Mouse (Mus musculus): ENCODE measurements around the gene Cxcl9. TPM values are rescaled to one million over a fixed set of nuclear protein-coding genes. Genes with fewer than 3 reads are reported as not detected.

Cxcl9 gene
- total RNA-seq (2023; ENCODE audit: inconsistent age) = 0.35 to 0.66 TPM (median 0.39 TPM) in 3 of 4 replicates, not detected in the other

DNA sequence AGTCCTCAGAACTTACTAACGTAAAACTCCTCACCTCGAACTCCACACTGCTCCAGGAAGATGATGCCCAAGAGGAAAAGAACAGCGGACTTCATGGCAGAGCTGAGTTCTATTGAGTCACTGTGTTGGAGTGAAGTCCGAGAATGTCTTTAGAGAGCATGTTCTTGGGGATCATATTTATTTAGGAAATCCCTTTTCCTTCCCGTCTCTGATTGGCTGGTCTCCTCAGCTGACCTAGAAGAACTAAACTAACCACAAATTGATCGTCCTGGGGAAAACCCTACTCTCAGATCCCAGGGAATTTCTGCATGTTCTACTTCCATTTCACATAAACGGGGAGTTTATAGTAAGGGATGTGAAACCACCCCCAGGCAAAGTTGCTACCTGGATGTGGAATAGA lies at the start of gene Cxcl9:
Gene Cxcl9 (minus strand): TSS at position 151 of the 400 bp plus-strand sequence.

DNA sequence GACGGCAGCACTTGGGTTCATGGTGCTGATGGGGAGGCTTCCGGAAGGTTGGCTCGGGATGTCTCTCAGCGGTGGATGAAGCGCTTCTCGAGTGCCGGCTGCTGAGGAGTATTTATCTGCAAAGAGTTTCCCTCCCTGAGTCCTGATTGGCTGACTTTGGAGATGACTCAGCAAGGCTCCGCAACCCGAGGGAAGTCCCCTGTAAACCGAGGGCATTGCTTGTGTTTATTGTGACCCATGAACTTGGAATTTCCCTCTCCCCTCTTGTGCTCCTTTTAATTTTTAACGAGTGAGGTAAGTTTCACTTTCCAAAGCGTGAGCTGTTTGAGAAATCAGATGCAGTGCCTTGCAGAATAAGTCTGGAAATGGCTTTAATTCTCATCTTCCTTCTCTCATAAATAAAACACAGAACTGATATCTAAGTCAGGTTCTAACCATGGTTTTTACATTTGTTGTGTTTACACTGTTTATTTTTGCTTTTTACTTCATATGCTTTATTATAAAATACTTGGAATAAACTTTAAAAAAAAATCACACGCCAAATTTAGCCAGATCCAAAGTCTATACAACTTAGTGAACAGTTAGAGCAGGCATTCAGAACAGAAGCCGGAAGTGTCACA lies 21.0 kb upstream of the Cxcl9 start, which contains the start of gene Cxcl10:
Gene Cxcl10 (minus strand): TSS at position 96 of the 620 bp plus-strand sequence.

DNA sequence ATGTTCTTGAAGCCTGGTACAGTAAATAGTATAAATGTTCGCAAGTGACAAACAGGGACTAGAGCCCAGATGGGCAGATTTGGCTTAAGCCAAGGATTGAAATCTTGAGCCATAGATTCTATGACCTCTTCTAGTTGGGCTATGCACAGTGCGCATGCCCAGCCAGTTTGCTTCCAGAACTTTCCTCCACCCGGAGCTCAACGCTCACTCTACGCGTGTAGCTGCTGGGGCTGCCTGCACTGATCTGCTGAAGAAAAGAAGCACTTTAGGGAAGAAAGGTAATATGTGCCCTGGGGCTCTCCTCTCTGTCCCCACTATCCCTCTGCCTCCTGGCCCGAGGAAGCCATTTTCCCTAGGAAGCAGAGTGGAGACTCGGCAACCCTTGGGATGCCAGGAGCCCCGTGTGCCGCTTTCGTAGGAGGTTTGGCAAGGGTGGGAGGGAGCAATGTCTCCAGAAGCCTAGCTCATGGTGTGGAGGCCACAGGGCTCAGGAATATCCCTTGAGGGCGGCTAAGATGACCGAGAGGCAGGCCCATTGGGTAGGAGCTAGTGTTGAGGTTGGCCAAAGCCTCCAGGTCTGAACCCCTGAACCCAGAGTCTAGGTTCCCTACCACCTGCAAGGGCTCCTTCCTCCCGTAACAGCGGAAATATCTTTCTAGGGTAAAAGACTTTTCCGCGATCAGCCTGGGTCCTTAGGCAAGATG lies 3.9 kb upstream of the Cxcl9 start, which contains the start of gene Art3:
Gene Art3 (plus strand): TSS at position 193 of the 704 bp plus-strand sequence.

DNA sequence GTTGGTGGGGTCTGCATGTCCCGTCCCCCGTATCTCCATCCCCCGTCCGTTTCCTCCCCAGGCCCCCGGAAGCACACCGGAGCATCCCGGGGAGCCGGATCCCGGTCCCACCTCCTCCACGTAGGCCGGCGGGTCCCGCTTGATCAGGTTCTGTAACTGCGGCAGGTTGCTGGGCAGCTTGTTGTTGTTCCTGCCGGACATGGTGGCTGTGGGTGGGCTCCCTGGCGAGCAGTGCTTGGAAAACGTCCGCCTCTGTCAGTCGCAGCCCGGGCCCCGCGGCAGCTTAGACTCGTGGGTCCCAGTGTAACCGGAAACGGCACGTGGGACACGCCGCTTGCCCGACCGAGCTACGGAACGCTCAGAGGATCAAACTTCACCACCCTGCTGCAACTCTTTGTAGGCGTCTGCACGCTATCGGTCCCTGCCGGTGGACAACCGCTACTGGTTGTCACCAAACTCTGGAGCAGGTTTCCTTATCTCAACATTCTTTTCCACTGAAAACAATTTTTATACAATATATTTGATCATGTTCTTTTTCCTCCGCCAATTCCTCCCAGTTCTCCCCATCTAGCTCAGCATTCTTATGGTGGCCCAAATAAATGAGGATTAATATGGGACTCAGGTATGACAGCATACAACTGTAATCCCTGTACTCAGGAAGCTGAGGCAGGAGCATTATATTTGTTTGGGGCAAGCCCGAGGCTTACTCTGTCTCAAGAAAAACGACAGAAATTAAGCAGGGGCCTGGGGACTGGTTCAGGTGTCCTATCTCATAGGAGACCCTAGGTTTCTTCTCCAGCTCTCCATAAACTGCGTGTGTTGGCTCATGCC lies 18.0 kb downstream of the Cxcl9 start, which contains the start of gene Sdad1:
Gene Sdad1 (minus strand): TSS at position 799 of the 831 bp plus-strand sequence.

DNA sequence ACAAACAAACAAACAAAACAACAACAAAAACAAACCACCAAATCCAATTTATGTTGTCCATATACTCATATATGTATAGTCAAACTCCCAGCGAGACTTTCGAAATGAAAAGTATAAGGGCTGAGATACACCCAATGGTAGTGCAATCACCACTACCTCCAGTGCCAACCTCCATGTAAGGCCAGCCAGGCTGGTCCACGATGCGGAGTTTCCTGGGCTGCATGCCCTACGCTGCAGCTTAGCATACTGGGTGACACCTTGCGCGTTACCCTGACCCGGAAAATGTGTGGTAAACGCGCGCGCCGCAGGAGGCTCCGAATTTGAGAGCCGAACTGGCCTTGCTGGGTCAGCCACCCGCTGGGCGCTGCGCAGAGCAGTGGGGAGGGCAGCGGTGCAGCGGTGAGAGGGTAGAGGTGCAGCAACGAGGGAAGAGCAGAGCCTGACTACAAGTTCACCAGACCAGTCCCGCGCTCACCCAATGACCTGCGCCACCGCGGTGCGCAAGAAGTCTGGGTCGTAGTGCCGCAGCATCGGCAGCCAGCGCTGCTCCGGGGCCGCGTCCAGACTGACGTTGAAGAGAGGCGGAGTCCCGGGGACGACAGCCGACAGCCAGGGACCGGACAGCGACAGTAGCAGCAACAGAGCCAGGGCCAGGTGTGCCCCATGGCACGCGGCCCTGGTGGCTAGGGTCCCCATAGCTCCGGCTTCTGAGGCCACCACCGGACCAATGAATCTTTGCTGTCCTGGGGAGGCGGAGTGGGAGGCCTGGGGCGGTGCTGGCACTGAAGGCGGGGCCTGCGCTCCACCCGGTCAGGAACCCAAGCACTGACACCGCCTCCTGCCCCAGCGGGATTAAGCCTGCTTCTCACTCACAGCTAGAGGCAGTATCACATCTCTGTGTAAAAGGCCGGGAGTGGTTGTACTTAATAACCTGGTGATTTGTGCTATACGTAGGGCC lies 50.2 kb downstream of the Cxcl9 start, which contains the start of gene Naaa:
Gene Naaa (minus strand): TSS at position 734 of the 958 bp plus-strand sequence.

Other genes starting within 250 kb of the Cxcl9 start
- 106 to 116 TPM (median 107 TPM) in 4 replicates for gene G3bp2, start 244.4 kb downstream of the Cxcl9 start, total RNA-seq (2023; ENCODE audit: inconsistent age)
- gene Uso1, start 190.1 kb downstream of the Cxcl9 start, total RNA-seq (2023; ENCODE audit: inconsistent age) = 63.1 to 69.4 TPM (median 64.3 TPM) in 4 replicates
- not detected in 4 replicates for gene U90926, start 112.7 kb downstream of the Cxcl9 start, total RNA-seq (2023; ENCODE audit: inconsistent age)
- 0.48 to 0.99 TPM (median 0.70 TPM) in 4 replicates for gene Ppef2, start 71.8 kb downstream of the Cxcl9 start, total RNA-seq (2023; ENCODE audit: inconsistent age)
- gene Naaa, start 49.9 kb downstream of the Cxcl9 start, total RNA-seq (2023; ENCODE audit: inconsistent age) = 32.3 to 43.0 TPM (median 36.6 TPM) in 4 replicates
- gene Sdad1, start 17.6 kb downstream of the Cxcl9 start, total RNA-seq (2023; ENCODE audit: inconsistent age) = 97.9 to 108 TPM (median 105 TPM) in 4 replicates
- 0.86 to 1.8 TPM in 2 of 4 replicates, not detected in the others for gene Art3, start 3.7 kb upstream of the Cxcl9 start, total RNA-seq (2023; ENCODE audit: inconsistent age)
- 0.22 to 1.3 TPM (median 0.75 TPM) in 4 replicates for gene Cxcl10, start 20.8 kb upstream of the Cxcl9 start, total RNA-seq (2023; ENCODE audit: inconsistent age)
- gene Nup54, start 107.1 kb upstream of the Cxcl9 start, total RNA-seq (2023; ENCODE audit: inconsistent age) = 45.6 to 60.6 TPM (median 57.7 TPM) in 4 replicates
- 28.1 to 30.1 TPM (median 28.5 TPM) in 4 replicates for gene Scarb2, start 178.8 kb upstream of the Cxcl9 start, total RNA-seq (2023; ENCODE audit: inconsistent age)
- not detected in 4 replicates for gene Fam47e, start 227.0 kb upstream of the Cxcl9 start, total RNA-seq (2023; ENCODE audit: inconsistent age)